Mouse (Mus musculus): ENCODE measurements around the gene Olfr1214.

GRCm38 (mm10) chr2:88992553-88992952, at the start of gene Olfr1214:
- TF ChIP-seq CTCF (IDR thresholded peaks at IDR 0.05; ENCODE audit: low read depth, low read length) (no peak), POLR2A (IDR thresholded peaks at IDR 0.05; ENCODE audit: borderline replicate concordance, low read depth, low read length) (no peak)
